ENCODE assay signal across 20 mouse cellular contexts in the genomic region with DNA sequence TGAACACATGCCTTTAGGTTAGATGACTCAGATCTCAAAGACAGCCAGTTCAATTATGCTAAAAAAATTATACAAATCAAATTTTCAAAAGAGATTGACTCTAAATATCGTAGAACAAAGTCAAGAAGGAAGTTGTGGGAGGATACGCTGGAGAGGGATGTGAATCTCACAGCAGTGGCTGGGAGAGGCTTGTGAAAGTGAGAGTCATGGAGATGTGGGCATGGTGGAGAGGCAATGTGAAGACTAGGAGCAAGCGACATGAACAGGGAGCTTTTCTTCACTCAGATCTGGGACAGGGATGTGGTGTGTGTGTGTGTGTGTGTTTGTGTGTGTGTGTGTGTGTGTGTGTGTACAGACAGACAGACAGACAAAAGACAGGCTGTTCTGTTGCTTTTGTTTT.
"Had no signal": no experiment of that assay in that cellular context is flagged by ENCODE, and none has a peak within 500 bp of the region (broad histone marks: within the 10 kb centered on the region; RNA-seq: fewer than 3 reads in every experiment).

No protein-coding gene starts in this region.

- ATAC-seq: liver, embryonic 12.5 days; midbrain, embryonic 15.5 days had no signal

- DNase-seq: kidney, adult 18-20 months; kidney, adult 9 months; kidney, postnatal 25 days; layer of hippocampus, adult 9-11 months; liver; lung, adult 18-20 months; lung, postnatal 10 days; lung, postnatal 36 days; thymus, adult 2 months; thymus, postnatal 36 days had no signal

- H3K36me3 ChIP-seq: limb, embryonic 10.5 days; limb, embryonic 13.5 days; liver, embryonic 12.5 days; liver, embryonic 15.5 days; lung, embryonic 15.5 days; midbrain, embryonic 12.5 days; midbrain, embryonic 15.5 days; neural tube, embryonic 12.5 days; neural tube, embryonic 15.5 days had no signal

- H3K27me3 ChIP-seq: midbrain, embryonic 15.5 days; neural tube, embryonic 15.5 days had no signal

- H3K4me3 ChIP-seq: layer of hippocampus, adult 2 months; limb, embryonic 10.5 days; limb, embryonic 13.5 days; liver, embryonic 12.5 days; liver, embryonic 15.5 days; lung, embryonic 15.5 days; midbrain, embryonic 12.5 days; midbrain, embryonic 15.5 days; neural tube, embryonic 12.5 days; neural tube, embryonic 15.5 days had no signal

- H3K9me3 ChIP-seq: limb, embryonic 10.5 days; limb, embryonic 13.5 days; liver, embryonic 12.5 days; liver, embryonic 15.5 days; lung, embryonic 15.5 days; midbrain, embryonic 12.5 days; midbrain, embryonic 15.5 days; neural tube, embryonic 12.5 days; neural tube, embryonic 15.5 days had no signal

- H3K27ac ChIP-seq: layer of hippocampus, adult 2 months; limb, embryonic 10.5 days; limb, embryonic 13.5 days; liver, embryonic 12.5 days; liver, embryonic 15.5 days; lung, embryonic 15.5 days; midbrain, embryonic 12.5 days; midbrain, embryonic 15.5 days; neural tube, embryonic 12.5 days; neural tube, embryonic 15.5 days had no signal
